Mouse (Mus musculus) E14TG2a.4 (cell line): ENCODE data around the gene Corin.

Source experiments
- CTCF ChIP-seq: conservative IDR thresholded peaks from 2 replicates; pipeline ENCODE4 v1.5.1; 2014; ENCODE audit warnings: low read length
- NANOG ChIP-seq: IDR thresholded peaks from 2 replicates; pipeline ENCODE4 v1.6.1; 2014; ENCODE audit warnings: borderline replicate concordance, low read length, mixed read lengths

DNA sequence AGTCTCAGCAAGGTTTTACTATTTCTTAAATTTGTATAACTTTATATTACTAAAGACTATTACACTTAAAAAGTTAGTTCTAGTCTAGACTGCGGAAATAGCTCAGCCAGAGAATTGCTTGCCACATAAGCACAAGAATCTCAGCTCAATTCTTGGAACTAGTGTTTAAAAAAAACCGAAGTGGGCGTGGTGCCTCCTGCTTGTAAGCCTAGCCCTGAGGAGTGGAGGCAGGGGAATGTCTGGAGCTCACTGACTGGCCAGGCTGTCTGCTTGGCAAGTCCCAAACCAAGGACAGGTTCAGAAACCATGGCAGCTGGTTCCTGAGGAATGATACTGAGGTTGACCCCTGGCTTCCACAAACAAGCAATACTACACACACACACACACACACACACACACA lies 72.4 kb downstream of the Corin start:
- TF ChIP-seq CTCF (no peak), NANOG (no peak)
